Mouse (Mus musculus): ENCODE results near the gene Fgf2. TPM values are rescaled to one million over a fixed set of nuclear protein-coding genes. Genes with fewer than 3 reads are reported as not detected.

Gene Fgf2
- polyA plus RNA-seq, 1 experiment from 2014 or later = 0.86 TPM

DNA sequence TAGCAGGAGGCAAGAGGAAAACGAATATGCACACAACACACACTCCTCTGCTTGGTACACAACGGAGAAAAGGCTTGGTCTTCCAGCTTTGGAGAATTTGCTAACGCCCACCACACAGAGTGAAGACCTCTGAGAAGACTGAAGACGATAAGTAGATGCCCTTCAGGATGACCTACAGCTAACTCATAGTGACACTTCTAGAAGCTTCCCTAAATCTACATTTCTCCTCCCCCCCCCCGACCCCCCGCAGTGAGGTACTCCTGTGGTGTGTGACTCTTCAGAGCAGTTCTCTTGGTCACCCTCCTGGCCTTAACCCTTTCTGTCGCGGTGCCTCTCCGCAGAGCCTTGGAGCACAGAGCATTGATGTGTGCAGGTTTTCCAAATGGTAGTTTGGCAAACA lies 475 bp upstream of the Fgf2 start:
- H3K4me2 ChIP-seq = peak overlapping the region; percentile 80
- H3K4me1 ChIP-seq (ENCODE audit: control insufficient read depth, insufficient read depth, low read length) = peaks cover 6% of the 10 kb centered on the region; the same call in 1 of the 2 replicates
- 33% methylated on average over 9 of the region's 9 CpGs for WGBS
- DNase-seq (ENCODE audit: low spot score, missing footprints) = peak; percentile 87
- no peak overlapping the region for H3K4me3 ChIP-seq (ENCODE audit: low read depth, low read length)
- H3K36me3 ChIP-seq (ENCODE audit: control insufficient read depth, insufficient read depth, low read length) = no peaks in the 10 kb centered on the region
- H3K9me3 ChIP-seq (ENCODE audit: control insufficient read depth, low read length) = no peaks in the 10 kb centered on the region
- H3K27me3 ChIP-seq (ENCODE audit: control insufficient read depth, insufficient read depth, low read length) = peaks cover 10% of the 10 kb centered on the region
- H3K27ac ChIP-seq (ENCODE audit: low read depth, low read length) = no peak overlapping the region
- H3K9ac ChIP-seq (ENCODE audit: low read length) = no peak overlapping the region
- ATAC-seq (ENCODE audit: low FRiP score) = peak; percentile 45; the same call in 1 of the 2 replicates

DNA sequence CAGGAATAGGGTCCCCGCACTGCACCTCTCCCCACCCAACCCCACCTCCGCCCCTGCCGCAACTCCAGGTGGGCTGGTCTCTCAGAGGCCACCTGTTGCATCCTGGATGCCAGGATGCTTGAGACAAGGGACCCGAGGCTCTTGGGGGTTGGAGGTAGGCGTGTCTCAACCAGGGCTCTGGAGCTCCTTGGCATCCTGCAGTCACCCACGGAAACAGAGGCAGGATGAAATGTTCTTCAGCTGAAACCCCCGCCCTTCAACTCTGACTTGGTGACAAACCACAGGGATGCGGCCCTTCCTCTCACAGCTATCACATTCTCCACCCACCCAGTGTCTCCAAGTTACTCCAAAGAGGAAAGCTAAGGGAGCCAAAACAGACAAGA lies 1.0 kb downstream of the Fgf2 start:
- ATAC-seq (ENCODE audit: low FRiP score) (peak; percentile 55), DNase-seq (ENCODE audit: low spot score, missing footprints) (peak; percentile 92)
- H3K27me3 ChIP-seq (ENCODE audit: control insufficient read depth, insufficient read depth, low read length) = peaks cover 10% of the 10 kb centered on the region
- H3K36me3 ChIP-seq (ENCODE audit: control insufficient read depth, insufficient read depth, low read length) = no peaks in the 10 kb centered on the region
- peak overlapping the region; percentile 54 for H3K4me3 ChIP-seq (ENCODE audit: low read depth, low read length)
- H3K9ac ChIP-seq (ENCODE audit: low read length) = peak overlapping the region; percentile 76
- no peaks in the 10 kb centered on the region for H3K9me3 ChIP-seq (ENCODE audit: control insufficient read depth, low read length)
- peaks cover 6% of the 10 kb centered on the region; the same call in 1 of the 2 replicates for H3K4me1 ChIP-seq (ENCODE audit: control insufficient read depth, insufficient read depth, low read length)
- no peak overlapping the region for H3K27ac ChIP-seq (ENCODE audit: low read depth, low read length)
- H3K4me2 ChIP-seq = peak overlapping the region; percentile 80
- WGBS = 17% methylated on average over 8 of the region's 8 CpGs

DNA sequence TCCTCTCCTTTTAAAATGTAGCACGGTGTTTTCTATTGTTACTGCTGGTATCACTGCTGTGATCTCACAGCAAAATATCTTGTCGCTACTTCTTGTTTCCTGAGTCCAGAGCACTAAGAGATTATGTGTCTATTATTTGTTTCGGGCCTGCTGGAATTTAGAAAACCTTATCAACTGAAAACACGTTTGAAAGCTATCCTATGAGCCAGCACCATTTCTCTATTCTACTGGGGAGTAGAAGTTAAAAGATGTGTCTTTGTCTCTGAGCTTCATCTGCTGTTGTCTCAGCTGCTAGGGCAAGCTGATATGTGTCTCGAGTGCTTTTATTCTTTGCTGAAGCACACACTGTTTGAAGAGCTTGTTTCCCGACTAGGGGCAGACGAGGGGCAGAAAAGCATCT lies 2.2 kb downstream of the Fgf2 start:
- Histone ChIP-seq H3K27ac (ENCODE audit: low read depth, low read length) (no peak overlapping the region), H3K9ac (ENCODE audit: low read length) (no peak overlapping the region), H3K4me2 (no peak overlapping the region), H3K9me3 (ENCODE audit: control insufficient read depth, low read length) (no peaks in the 10 kb centered on the region), H3K4me1 (ENCODE audit: control insufficient read depth, insufficient read depth, low read length) (peaks cover 6% of the 10 kb centered on the region; the same call in 1 of the 2 replicates), H3K4me3 (ENCODE audit: low read depth, low read length) (no peak overlapping the region), H3K36me3 (ENCODE audit: control insufficient read depth, insufficient read depth, low read length) (no peaks in the 10 kb centered on the region), H3K27me3 (ENCODE audit: control insufficient read depth, insufficient read depth, low read length) (peaks cover 10% of the 10 kb centered on the region)
- no peak for DNase-seq (ENCODE audit: low spot score, missing footprints)
- 63% methylated on average over 7 of the region's 7 CpGs for WGBS
- ATAC-seq (ENCODE audit: low FRiP score) = no peak

DNA sequence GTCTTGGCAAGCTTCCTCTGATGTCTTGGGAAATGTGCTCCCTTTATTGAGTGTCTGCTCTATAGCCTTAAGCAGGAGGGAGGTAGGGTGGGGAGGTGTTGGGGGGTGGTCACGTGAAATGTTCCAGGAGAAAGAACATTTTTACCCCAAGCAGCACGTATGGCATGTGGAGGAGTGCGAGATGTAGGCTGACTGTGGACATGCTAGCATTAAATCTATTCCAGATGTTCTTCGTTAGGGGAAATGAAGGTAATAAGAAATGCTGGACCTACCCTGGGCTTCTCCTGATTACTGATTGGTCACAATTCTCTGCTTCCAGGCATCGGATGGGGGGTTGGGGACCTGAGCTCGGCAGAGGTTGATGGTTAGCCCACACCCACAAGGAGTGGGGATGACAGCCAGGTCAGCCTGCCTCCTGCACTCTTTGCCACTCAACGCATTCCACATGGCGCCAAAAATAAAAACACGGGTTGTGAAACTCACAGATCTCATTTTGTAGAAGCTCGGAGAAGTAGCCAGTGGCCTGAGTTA lies 5.9 kb downstream of the Fgf2 start:
- H3K27me3 ChIP-seq (ENCODE audit: control insufficient read depth, insufficient read depth, low read length) = peaks cover 4% of the 10 kb centered on the region; the same call in 1 of the 2 replicates
- 77% methylated on average over 10 of the region's 10 CpGs for WGBS
- no peak for ATAC-seq (ENCODE audit: low FRiP score)

DNA sequence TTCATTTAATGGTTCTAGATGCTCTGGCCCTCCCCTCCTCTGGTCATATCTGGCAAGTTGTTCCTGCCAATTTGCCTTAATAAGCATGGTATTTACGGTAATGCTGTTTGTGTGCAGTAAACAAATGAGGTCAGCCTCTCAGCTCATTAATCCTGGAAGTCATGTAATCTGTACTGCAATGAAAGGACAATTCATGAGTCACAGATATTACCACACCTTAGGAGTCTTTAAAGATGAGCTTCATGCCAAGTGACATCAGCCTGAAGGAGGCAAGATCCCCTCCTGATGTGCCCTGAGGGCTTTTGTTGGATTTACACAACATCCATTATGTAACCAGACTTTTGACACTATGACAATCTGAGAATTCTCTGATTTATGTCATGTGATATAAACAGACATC lies 6.6 kb downstream of the Fgf2 start:
- no peak overlapping the region for H3K4me3 ChIP-seq (ENCODE audit: low read depth, low read length)
- DNase-seq (ENCODE audit: low spot score, missing footprints) = no peak
- H3K9me3 ChIP-seq (ENCODE audit: control insufficient read depth, low read length) = no peaks in the 10 kb centered on the region
- no peaks in the 10 kb centered on the region for H3K36me3 ChIP-seq (ENCODE audit: control insufficient read depth, insufficient read depth, low read length)
- no peak overlapping the region for H3K27ac ChIP-seq (ENCODE audit: low read depth, low read length)
- WGBS = 93% methylated on average over 1 of the region's 1 CpGs
- H3K4me1 ChIP-seq (ENCODE audit: control insufficient read depth, insufficient read depth, low read length) = no peaks in the 10 kb centered on the region
- H3K27me3 ChIP-seq (ENCODE audit: control insufficient read depth, insufficient read depth, low read length) = no peaks in the 10 kb centered on the region
- H3K9ac ChIP-seq (ENCODE audit: low read length) = no peak overlapping the region
- no peak overlapping the region for H3K4me2 ChIP-seq
- ATAC-seq (ENCODE audit: low FRiP score) = no peak

More for the DNA sequence above, 5.9 kb downstream of the Fgf2 start:
- no peaks in the 10 kb centered on the region for H3K9me3 ChIP-seq (ENCODE audit: control insufficient read depth, low read length)
- no peak overlapping the region for H3K4me2 ChIP-seq
- no peak for DNase-seq (ENCODE audit: low spot score, missing footprints)
- H3K4me3 ChIP-seq (ENCODE audit: low read depth, low read length) = no peak overlapping the region
- no peaks in the 10 kb centered on the region for H3K36me3 ChIP-seq (ENCODE audit: control insufficient read depth, insufficient read depth, low read length)
- no peak overlapping the region for H3K9ac ChIP-seq (ENCODE audit: low read length)
- H3K4me1 ChIP-seq (ENCODE audit: control insufficient read depth, insufficient read depth, low read length) = no peaks in the 10 kb centered on the region
- no peak overlapping the region for H3K27ac ChIP-seq (ENCODE audit: low read depth, low read length)

DNA sequence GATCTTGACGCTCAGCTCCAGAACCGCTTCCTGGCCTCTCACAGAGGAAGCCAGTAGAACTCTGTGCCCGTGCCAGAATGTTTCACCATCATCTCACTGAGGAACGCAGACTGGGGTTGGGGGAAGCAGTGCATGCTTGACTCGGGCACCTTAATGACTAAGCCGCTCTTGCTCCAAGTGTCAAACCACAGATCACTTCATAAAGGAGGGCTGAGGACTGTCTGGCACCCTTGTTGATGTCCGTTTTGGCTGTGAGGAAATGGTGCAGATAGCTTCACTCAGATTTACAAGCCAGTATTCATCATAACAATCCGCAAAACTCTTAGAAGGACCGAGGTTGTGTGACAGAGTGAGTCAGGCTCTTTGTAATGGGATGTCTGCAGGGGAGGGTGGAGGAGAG lies 12.6 kb downstream of the Fgf2 start:
- DNase-seq (ENCODE audit: low spot score, missing footprints) (no peak), ATAC-seq (ENCODE audit: low FRiP score) (no peak)
- Histone ChIP-seq H3K36me3 (ENCODE audit: control insufficient read depth, insufficient read depth, low read length) (no peaks in the 10 kb centered on the region), H3K4me1 (ENCODE audit: control insufficient read depth, insufficient read depth, low read length) (no peaks in the 10 kb centered on the region), H3K4me3 (ENCODE audit: low read depth, low read length) (no peak overlapping the region), H3K9me3 (ENCODE audit: control insufficient read depth, low read length) (no peaks in the 10 kb centered on the region), H3K27ac (ENCODE audit: low read depth, low read length) (no peak overlapping the region), H3K9ac (ENCODE audit: low read length) (no peak overlapping the region), H3K4me2 (no peak overlapping the region), H3K27me3 (ENCODE audit: control insufficient read depth, insufficient read depth, low read length) (no peaks in the 10 kb centered on the region)
- 89% methylated on average over 9 of the region's 9 CpGs for WGBS

DNA sequence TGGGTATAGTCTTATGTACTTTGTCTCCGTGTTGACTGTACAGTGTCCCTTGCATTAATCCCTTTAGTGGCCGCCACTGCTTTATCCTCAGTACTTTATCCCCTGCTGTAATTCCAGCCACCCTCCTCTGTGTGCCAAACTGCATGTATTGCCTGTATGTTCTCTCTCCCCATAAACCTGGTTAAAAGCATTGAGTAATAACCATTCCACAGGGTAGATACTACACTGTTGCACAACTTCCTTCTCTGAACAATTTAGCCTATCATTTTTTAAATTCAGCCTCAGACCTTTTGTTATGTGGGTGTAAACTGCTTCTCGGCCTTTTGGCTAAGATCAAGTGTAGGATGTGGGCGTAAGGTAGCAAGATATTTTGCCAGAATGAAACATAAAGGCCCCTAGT lies 17.0 kb downstream of the Fgf2 start:
- Histone ChIP-seq H3K27me3 (ENCODE audit: control insufficient read depth, insufficient read depth, low read length) (no peaks in the 10 kb centered on the region), H3K36me3 (ENCODE audit: control insufficient read depth, insufficient read depth, low read length) (no peaks in the 10 kb centered on the region), H3K4me2 (no peak overlapping the region), H3K9ac (ENCODE audit: low read length) (no peak overlapping the region), H3K27ac (ENCODE audit: low read depth, low read length) (no peak overlapping the region), H3K4me1 (ENCODE audit: control insufficient read depth, insufficient read depth, low read length) (no peaks in the 10 kb centered on the region), H3K4me3 (ENCODE audit: low read depth, low read length) (no peak overlapping the region), H3K9me3 (ENCODE audit: control insufficient read depth, low read length) (no peaks in the 10 kb centered on the region)
- ATAC-seq (ENCODE audit: low FRiP score) = no peak
- DNase-seq (ENCODE audit: low spot score, missing footprints) = no peak
- 81% methylated on average over 4 of the region's 4 CpGs for WGBS

DNA sequence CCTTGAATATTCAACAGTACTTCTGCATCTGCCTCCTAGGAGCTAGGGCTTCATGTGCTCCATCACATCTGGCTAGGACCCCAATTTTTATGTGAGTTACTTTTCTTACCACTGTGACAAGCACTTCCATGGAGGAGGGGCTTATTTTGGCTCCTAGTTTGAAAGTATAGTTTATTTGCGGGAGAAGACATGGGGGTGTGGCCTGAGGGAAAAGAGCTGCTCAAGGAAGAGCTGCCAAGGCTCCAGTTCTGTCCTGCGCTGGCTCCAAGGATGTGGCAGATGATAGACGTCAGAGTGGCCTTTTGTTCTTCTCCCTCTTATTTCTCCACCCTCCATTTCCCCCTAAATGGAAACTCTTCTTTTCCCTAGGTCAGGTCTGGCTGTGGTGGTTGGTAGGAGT lies 17.8 kb downstream of the Fgf2 start:
- Histone ChIP-seq H3K9me3 (ENCODE audit: control insufficient read depth, low read length) (no peaks in the 10 kb centered on the region), H3K4me3 (ENCODE audit: low read depth, low read length) (no peak overlapping the region), H3K9ac (ENCODE audit: low read length) (no peak overlapping the region), H3K36me3 (ENCODE audit: control insufficient read depth, insufficient read depth, low read length) (no peaks in the 10 kb centered on the region), H3K27ac (ENCODE audit: low read depth, low read length) (no peak overlapping the region), H3K27me3 (ENCODE audit: control insufficient read depth, insufficient read depth, low read length) (no peaks in the 10 kb centered on the region), H3K4me1 (ENCODE audit: control insufficient read depth, insufficient read depth, low read length) (no peaks in the 10 kb centered on the region), H3K4me2 (no peak overlapping the region)
- 55% methylated on average over 3 of the region's 3 CpGs for WGBS
- no peak for ATAC-seq (ENCODE audit: low FRiP score)
- no peak for DNase-seq (ENCODE audit: low spot score, missing footprints)

DNA sequence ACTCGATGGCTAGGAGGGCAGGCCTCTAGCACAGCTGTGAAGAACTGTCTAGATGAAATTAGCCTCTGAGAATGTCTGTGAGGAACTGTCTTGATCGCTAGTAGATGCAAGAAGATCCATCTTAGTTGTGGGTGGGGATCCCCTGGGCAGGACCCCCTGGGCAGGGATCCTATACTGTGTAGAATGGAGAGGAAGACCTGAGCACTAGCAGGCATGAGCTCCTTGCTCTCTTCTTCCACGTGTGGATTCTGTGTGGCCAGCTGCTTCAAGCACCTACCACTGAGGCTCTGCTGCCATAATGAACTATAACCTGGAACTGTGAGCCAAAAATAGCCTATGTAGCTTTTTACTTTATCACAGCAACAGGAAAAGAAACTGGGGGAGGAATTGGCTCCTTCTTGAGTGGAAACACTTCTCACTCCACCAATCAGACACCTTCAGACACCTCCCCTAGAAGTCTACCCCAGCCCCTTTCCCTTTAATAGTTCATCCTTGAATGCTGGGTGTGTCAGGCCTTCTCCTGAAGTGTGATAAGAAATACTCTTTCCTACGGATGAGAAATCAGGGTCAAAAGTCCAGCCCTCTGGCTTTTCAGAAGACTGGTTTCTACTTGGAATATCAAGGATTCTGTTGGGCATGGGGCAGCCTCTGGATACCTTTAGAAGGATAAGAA lies 18.4 kb downstream of the Fgf2 start:
- Histone ChIP-seq H3K4me2 (no peak overlapping the region), H3K9ac (ENCODE audit: low read length) (no peak overlapping the region), H3K36me3 (ENCODE audit: control insufficient read depth, insufficient read depth, low read length) (no peaks in the 10 kb centered on the region), H3K4me3 (ENCODE audit: low read depth, low read length) (no peak overlapping the region), H3K27ac (ENCODE audit: low read depth, low read length) (no peak overlapping the region), H3K9me3 (ENCODE audit: control insufficient read depth, low read length) (no peaks in the 10 kb centered on the region), H3K4me1 (ENCODE audit: control insufficient read depth, insufficient read depth, low read length) (no peaks in the 10 kb centered on the region), H3K27me3 (ENCODE audit: control insufficient read depth, insufficient read depth, low read length) (no peaks in the 10 kb centered on the region)
- WGBS = 68% methylated on average over 4 of the region's 4 CpGs
- ATAC-seq (ENCODE audit: low FRiP score) (no peak), DNase-seq (ENCODE audit: low spot score, missing footprints) (no peak)
